10 mouse cellular contexts compared by ENCODE assay signal in the genomic region with DNA sequence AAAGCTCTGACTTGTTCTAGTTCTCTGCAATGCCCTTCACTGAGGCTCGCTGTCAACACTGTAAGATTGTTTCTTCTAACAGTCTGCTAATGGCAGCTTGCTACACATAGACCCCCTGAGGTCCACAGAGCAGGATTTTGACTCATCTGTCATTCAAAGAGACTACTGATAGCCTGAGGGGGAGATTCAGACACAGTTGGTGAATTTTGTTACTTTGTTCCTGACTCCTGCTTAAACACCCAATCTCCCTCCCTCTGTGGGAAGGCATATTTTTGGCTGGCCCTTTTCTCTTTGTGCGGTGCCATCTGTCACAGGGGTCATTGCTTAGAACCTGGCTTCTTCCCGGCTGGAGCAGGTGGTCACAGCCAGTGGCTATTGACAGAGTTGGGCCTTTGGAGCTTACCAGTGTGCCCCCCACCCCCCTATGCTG. TPM values are rescaled to one million over a fixed set of nuclear protein-coding genes. Genes with fewer than 3 reads are reported as not detected.
DNase-seq lines count a peak whose midpoint lies in the region; ATAC-seq and TF ChIP-seq lines count a peak whose summit lies in the region.
"Had no signal": no experiment of that assay in that cellular context is flagged by ENCODE, and none has a peak within 500 bp of the region (broad histone marks: within the 10 kb centered on the region; RNA-seq: fewer than 3 reads in every experiment).

No protein-coding gene starts in this region.

- TF ChIP-seq CTCF in cortical plate, adult 2 months (IDR thresholded peaks at IDR 0.05; ENCODE audit: extremely low read depth, insufficient read depth, low read length): no peak

- peak; percentile 65 for DNase-seq in hindbrain, embryonic 10.5 days (ENCODE audit: low spot score)
- no peak for DNase-seq in adrenal gland, adult (ENCODE audit: inconsistent age in 2 of 2, low spot score in 1 of 2)
- DNase-seq in urinary bladder, postnatal 36 days (ENCODE audit: low spot score in 2 of 2): no peak
- DNase-seq in MN1 (ENCODE audit: low spot score): no peak
- DNase-seq in ovary, postnatal 10 days (ENCODE audit: low spot score): no peak

- ATAC-seq in cerebellum, adult (ENCODE audit: insufficient number of reproducible peaks, low FRiP score, low TSS enrichment): peak; percentile 78
- peak; percentile 70 for ATAC-seq in neural tube, embryonic 12.5 days (ENCODE audit: low FRiP score, low read depth)

- no peak overlapping the region for H3K9ac ChIP-seq in neural tube, embryonic 12.5 days
- H3K9ac ChIP-seq: liver, embryonic 15.5 days had no signal

- no peak overlapping the region for H3K4me3 ChIP-seq in cortical plate, adult 2 months (ENCODE audit: insufficient read depth, low read length)
- H3K4me3 ChIP-seq in hindbrain, embryonic 10.5 days: no peak overlapping the region
- H3K4me3 ChIP-seq in neural tube, embryonic 12.5 days: no peak overlapping the region
- H3K4me3 ChIP-seq: liver, embryonic 15.5 days had no signal

- no peak for TF ChIP-seq POLR2A in cortical plate, adult 2 months (IDR thresholded peaks at IDR 0.05; ENCODE audit: extremely low read depth, insufficient read depth, low read length)

- 9% methylated on average over 3 of the region's 3 CpGs for WGBS in hindbrain, embryonic 10.5 days
- 14% methylated on average over 3 of the region's 3 CpGs for WGBS in neural tube, embryonic 12.5 days

- H3K27me3 ChIP-seq in hindbrain, embryonic 10.5 days (ENCODE audit: insufficient read depth, poor library complexity, severe bottlenecking): no peaks in the 10 kb centered on the region; the same call in 1 of the 2 replicates
- no peaks in the 10 kb centered on the region for H3K27me3 ChIP-seq in neural tube, embryonic 12.5 days (replicated peaks)
- H3K27me3 ChIP-seq: Patski had no signal

- no peaks in the 10 kb centered on the region for H3K36me3 ChIP-seq in hindbrain, embryonic 10.5 days
- H3K36me3 ChIP-seq in neural tube, embryonic 12.5 days: no peaks in the 10 kb centered on the region
- H3K36me3 ChIP-seq: liver, embryonic 15.5 days had no signal

- H3K4me2 ChIP-seq in neural tube, embryonic 12.5 days (replicated peaks): peak overlapping the region; percentile 16; the same call in 1 of the 2 replicates
- H3K4me2 ChIP-seq: liver, embryonic 15.5 days had no signal

- peaks cover 17% of the 10 kb centered on the region for H3K4me1 ChIP-seq in cortical plate, adult 2 months (ENCODE audit: control insufficient read depth, insufficient read depth, low read length)
- peaks cover 53% of the 10 kb centered on the region for H3K4me1 ChIP-seq in hindbrain, embryonic 10.5 days (replicated peaks)
- H3K4me1 ChIP-seq in neural tube, embryonic 12.5 days: peaks cover 31% of the 10 kb centered on the region

- H3K27ac ChIP-seq in cortical plate, adult 2 months (ENCODE audit: insufficient read depth, low read length): peak overlapping the region; percentile 17; the same call in 1 of the 2 replicates
- H3K27ac ChIP-seq in hindbrain, embryonic 10.5 days: peak overlapping the region; percentile 75
- no peak overlapping the region; the same call in 1 of the 2 replicates for H3K27ac ChIP-seq in neural tube, embryonic 12.5 days
- H3K27ac ChIP-seq: liver, embryonic 15.5 days had no signal

- H3K9me3 ChIP-seq in hindbrain, embryonic 10.5 days: no peaks in the 10 kb centered on the region
- no peaks in the 10 kb centered on the region for H3K9me3 ChIP-seq in neural tube, embryonic 12.5 days
- H3K9me3 ChIP-seq: liver, embryonic 15.5 days had no signal

RNA-seq across cellular contexts. Expression of a gene that starts 40.1 kb away (rescaled TPM):
- polyA plus RNA-seq in cortical plate, adult 2 months (2012; rRNA removed): 111 and 115 TPM in 2 replicates
- 15.2 and 15.7 TPM in 2 replicates for polyA plus RNA-seq in hindbrain, embryonic 10.5 days (2016; fragmentation: Nextera tagmentation; extraction: Ambion mirVana)
- 19.8 and 23.6 TPM in 2 replicates for polyA plus RNA-seq in neural tube, embryonic 12.5 days (2016; fragmentation: Nextera tagmentation; extraction: Ambion mirVana)
